11 mouse cellular contexts compared by ENCODE assay signal in the genomic region with DNA sequence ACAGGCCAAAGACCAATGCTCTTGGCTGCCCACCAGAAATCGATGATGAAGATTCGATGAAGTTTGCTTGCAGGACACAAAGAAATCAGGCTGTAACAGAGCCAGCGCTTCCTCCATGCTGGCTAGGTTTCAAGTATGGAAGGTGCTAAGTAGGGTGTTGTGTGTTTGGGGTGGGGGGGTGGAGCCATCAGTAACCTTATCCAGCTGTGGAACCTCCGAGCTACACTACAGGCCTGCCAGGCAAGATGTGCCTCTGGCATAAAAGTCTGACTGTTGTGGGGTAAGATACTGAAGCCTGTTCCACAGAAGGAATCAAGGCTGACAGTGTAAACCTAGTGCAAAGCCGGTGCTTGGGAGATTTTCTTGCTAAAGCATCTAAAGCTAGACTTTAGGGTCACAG.
"Had no signal": no experiment of that assay in that cellular context is flagged by ENCODE, and none has a peak within 500 bp of the region (broad histone marks: within the 10 kb centered on the region; RNA-seq: fewer than 3 reads in every experiment).

No protein-coding gene starts in this region.

- H3K27ac ChIP-seq: hindbrain, embryonic 13.5 days; intestine, embryonic 15.5 days; limb, embryonic 13.5 days; liver, embryonic 13.5 days; midbrain, embryonic 15.5 days; neural tube, embryonic 12.5 days; stomach, postnatal 0 days had no signal

- H3K4me2 ChIP-seq: hindbrain, embryonic 13.5 days; intestine, embryonic 15.5 days; limb, embryonic 13.5 days; liver, embryonic 13.5 days; midbrain, embryonic 15.5 days; neural tube, embryonic 12.5 days had no signal

- H3K4me3 ChIP-seq: hindbrain, embryonic 13.5 days; intestine, embryonic 15.5 days; limb, embryonic 13.5 days; liver, embryonic 13.5 days; midbrain, embryonic 15.5 days; neural tube, embryonic 12.5 days had no signal

- H3K4me1 ChIP-seq: intestine, embryonic 15.5 days; liver, embryonic 13.5 days; midbrain, embryonic 15.5 days had no signal

- DNase-seq: kidney, adult 18-20 months; liver, embryonic 13.5 days; liver, postnatal 0 days; thymus, adult 2 months; thymus, postnatal 25 days had no signal

- H3K36me3 ChIP-seq: hindbrain, embryonic 13.5 days; intestine, embryonic 15.5 days; limb, embryonic 13.5 days; liver, embryonic 13.5 days; midbrain, embryonic 15.5 days; neural tube, embryonic 12.5 days had no signal

- H3K9ac ChIP-seq: hindbrain, embryonic 13.5 days; intestine, embryonic 15.5 days; limb, embryonic 13.5 days; liver, embryonic 13.5 days; liver, postnatal 0 days; midbrain, embryonic 15.5 days; neural tube, embryonic 12.5 days had no signal

- H3K9me3 ChIP-seq: hindbrain, embryonic 13.5 days; intestine, embryonic 15.5 days; limb, embryonic 13.5 days; liver, embryonic 13.5 days; midbrain, embryonic 15.5 days; neural tube, embryonic 12.5 days had no signal

- H3K27me3 ChIP-seq: hindbrain, embryonic 13.5 days; intestine, embryonic 15.5 days; limb, embryonic 13.5 days; liver, embryonic 13.5 days; midbrain, embryonic 15.5 days; neural tube, embryonic 12.5 days had no signal

- ATAC-seq: intestine, embryonic 15.5 days; liver, postnatal 0 days; midbrain, embryonic 15.5 days had no signal
